Mouse (Mus musculus): ENCODE results near the gene Zfp119b. TPM values are rescaled to one million over a fixed set of nuclear protein-coding genes. Genes with fewer than 3 reads are reported as not detected.

The Zfp119b gene
- polyA plus RNA-seq, 1 experiment from 2014 or later, result 11.0 TPM

- Histone ChIP-seq H3K4me1 (ENCODE audit: insufficient read depth, low read depth, low read length) (no peaks in the 10 kb centered on the region), H3K27ac (ENCODE audit: low read length) (no peak overlapping the region), H3K36me3 (ENCODE audit: insufficient read depth, low read length) (peaks cover 11% of the 10 kb centered on the region), H3K4me3 (ENCODE audit: low read depth, low read length) (no peak overlapping the region), H3K9ac (replicated peaks; ENCODE audit: low read depth) (no peak overlapping the region), H3K9me3 (ENCODE audit: low read length) (no peaks in the 10 kb centered on the region), H3K27me3 (replicated peaks; ENCODE audit: insufficient read depth, low read length) (no peaks in the 10 kb centered on the region), H3K4me2 (replicated peaks; ENCODE audit: low read depth, low read length) (no peak overlapping the region)
- DNase-seq (ENCODE audit: low spot score) (no peak), ATAC-seq (no peak)
- 95% methylated on average over 10 of the region's 10 CpGs for WGBS
- no peak for TF ChIP-seq EP300 (IDR thresholded peaks at IDR 0.05)
- TF ChIP-seq CTCF (IDR thresholded peaks at IDR 0.05), result no peak
Observed at GRCm38 (mm10) chr17:55964496-55964895, 15.2 kb upstream of the Zfp119b start.

GRCm38 (mm10) chr17:55963171-55963570, 13.9 kb upstream of the Zfp119b start:
- TF ChIP-seq CTCF (IDR thresholded peaks at IDR 0.05) (no peak), EP300 (IDR thresholded peaks at IDR 0.05) (no peak)

GRCm38 (mm10) chr17:55961631-55962030, 12.3 kb upstream of the Zfp119b start:
- Histone ChIP-seq H3K4me2 (replicated peaks; ENCODE audit: low read depth, low read length) (no peak overlapping the region), H3K4me3 (ENCODE audit: low read depth, low read length) (no peak overlapping the region), H3K36me3 (ENCODE audit: insufficient read depth, low read length) (peaks cover 5% of the 10 kb centered on the region; the same call in 1 of the 2 replicates), H3K27ac (ENCODE audit: low read length) (no peak overlapping the region), H3K4me1 (ENCODE audit: insufficient read depth, low read depth, low read length) (peaks cover 4% of the 10 kb centered on the region; the same call in 1 of the 2 replicates), H3K9me3 (ENCODE audit: low read length) (no peaks in the 10 kb centered on the region), H3K27me3 (replicated peaks; ENCODE audit: insufficient read depth, low read length) (no peaks in the 10 kb centered on the region), H3K9ac (replicated peaks; ENCODE audit: low read depth) (no peak overlapping the region)
- no peak for DNase-seq (ENCODE audit: low spot score)
- no peak for TF ChIP-seq EP300 (IDR thresholded peaks at IDR 0.05)
- no peak for TF ChIP-seq CTCF (IDR thresholded peaks at IDR 0.05)
- WGBS, result 94% methylated on average over 7 of the region's 7 CpGs
- ATAC-seq, result no peak

More at GRCm38 (mm10) chr17:55963171-55963570, 13.9 kb upstream of the Zfp119b start:
- ATAC-seq (no peak), DNase-seq (ENCODE audit: low spot score) (peak; percentile 63)
- Histone ChIP-seq H3K4me2 (replicated peaks; ENCODE audit: low read depth, low read length) (no peak overlapping the region), H3K27ac (ENCODE audit: low read length) (no peak overlapping the region), H3K27me3 (replicated peaks; ENCODE audit: insufficient read depth, low read length) (no peaks in the 10 kb centered on the region), H3K4me1 (ENCODE audit: insufficient read depth, low read depth, low read length) (peaks cover 4% of the 10 kb centered on the region; the same call in 1 of the 2 replicates), H3K9me3 (ENCODE audit: low read length) (no peaks in the 10 kb centered on the region), H3K36me3 (ENCODE audit: insufficient read depth, low read length) (peaks cover 11% of the 10 kb centered on the region), H3K4me3 (ENCODE audit: low read depth, low read length) (no peak overlapping the region), H3K9ac (replicated peaks; ENCODE audit: low read depth) (no peak overlapping the region)
- WGBS, result 64% methylated on average over 14 of the region's 14 CpGs

- Histone ChIP-seq H3K9ac (replicated peaks; ENCODE audit: low read depth) (no peak overlapping the region), H3K27me3 (replicated peaks; ENCODE audit: insufficient read depth, low read length) (no peaks in the 10 kb centered on the region), H3K4me1 (ENCODE audit: insufficient read depth, low read depth, low read length) (peaks cover 4% of the 10 kb centered on the region; the same call in 1 of the 2 replicates), H3K4me2 (replicated peaks; ENCODE audit: low read depth, low read length) (no peak overlapping the region), H3K27ac (ENCODE audit: low read length) (no peak overlapping the region), H3K9me3 (ENCODE audit: low read length) (no peaks in the 10 kb centered on the region), H3K36me3 (ENCODE audit: insufficient read depth, low read length) (no peaks in the 10 kb centered on the region), H3K4me3 (ENCODE audit: low read depth, low read length) (no peak overlapping the region)
- ATAC-seq (no peak), DNase-seq (ENCODE audit: low spot score) (no peak)
- TF ChIP-seq EP300 (IDR thresholded peaks at IDR 0.05), result no peak
- TF ChIP-seq CTCF (IDR thresholded peaks at IDR 0.05), result no peak
Observed at GRCm38 (mm10) chr17:55960791-55961190, 11.5 kb upstream of the Zfp119b start.

- Histone ChIP-seq H3K27ac (ENCODE audit: low read length) (peak overlapping the region; percentile 90; the same call in 1 of the 2 replicates), H3K9me3 (ENCODE audit: low read length) (no peaks in the 10 kb centered on the region), H3K4me3 (ENCODE audit: low read depth, low read length) (peak overlapping the region; percentile 46; the same call in 1 of the 2 replicates), H3K4me1 (ENCODE audit: insufficient read depth, low read depth, low read length) (peaks cover 4% of the 10 kb centered on the region; the same call in 1 of the 2 replicates), H3K9ac (replicated peaks; ENCODE audit: low read depth) (0 out of 2 replicates have a peak overlapping the region, but pooled peaks have one; percentile 23), H3K36me3 (ENCODE audit: insufficient read depth, low read length) (no peaks in the 10 kb centered on the region), H3K27me3 (replicated peaks; ENCODE audit: insufficient read depth, low read length) (no peaks in the 10 kb centered on the region), H3K4me2 (replicated peaks; ENCODE audit: low read depth, low read length) (peak overlapping the region; percentile 53)
- TF ChIP-seq EP300 (IDR thresholded peaks at IDR 0.05) (no peak), CTCF (IDR thresholded peaks at IDR 0.05) (no peak)
- DNase-seq (ENCODE audit: low spot score), result no peak
- ATAC-seq, result no peak
- WGBS, result 67% methylated on average over 10 of the region's 10 CpGs
Observed at GRCm38 (mm10) chr17:55959946-55960740, 10.8 kb upstream of the Zfp119b start.

- Histone ChIP-seq H3K27ac (ENCODE audit: low read length) (peak within 1 kb of the TSS; percentile 90), H3K27me3 (replicated peaks; ENCODE audit: insufficient read depth, low read length) (no peaks in the 10 kb centered on the region), H3K9me3 (ENCODE audit: low read length) (no peaks in the 10 kb centered on the region), H3K4me2 (replicated peaks; ENCODE audit: low read depth, low read length) (peak within 1 kb of the TSS; percentile 53), H3K4me1 (ENCODE audit: insufficient read depth, low read depth, low read length) (peaks cover 4% of the 10 kb centered on the region; the same call in 1 of the 2 replicates), H3K4me3 (ENCODE audit: low read depth, low read length) (peak within 1 kb of the TSS; percentile 46), H3K36me3 (ENCODE audit: insufficient read depth, low read length) (no peaks in the 10 kb centered on the region), H3K9ac (replicated peaks; ENCODE audit: low read depth) (peak within 1 kb of the TSS; percentile 33; the same call in 1 of the 2 replicates)
- peak; percentile 97 for DNase-seq (ENCODE audit: low spot score)
- ATAC-seq, result peak; percentile 95
- under 1% methylated on average over 40 of the region's 46 CpGs for WGBS
- TF ChIP-seq EP300 (IDR thresholded peaks at IDR 0.05), result peak; percentile 56; the same call in 1 of the 2 replicates
- 0 out of 2 replicates have a peak, but pooled peaks have one; percentile 5 for TF ChIP-seq CTCF (IDR thresholded peaks at IDR 0.05)
Observed at GRCm38 (mm10) chr17:55958918-55959728, 9.8 kb upstream of the Zfp119b start, which contains the start of gene Yju2. Gene Yju2 (plus strand): TSS chr17:55959099.
